Mouse (Mus musculus) kidney, embryonic 16.5 days (tissue): ENCODE data around the gene Pibf1. TPM values are rescaled to one million over a fixed set of nuclear protein-coding genes. Genes with fewer than 3 reads are reported as not detected.
A peak's percentile ranks its signal among the peaks of the same experiment; 100 is the strongest.

Experiments used
- ATAC-seq: fragments of 200-750 bp; cut with Nextera tagmentation; 2 replicates; pipeline ENCODE4 v1.8.0; 2017; ENCODE audit warnings: moderate TSS enrichment; ENCODE audit not compliant: low FRiP score, low TSS enrichment
- H3K27ac ChIP-seq: fragments of 300-500 bp; sonication (generic); 2 replicates; pipeline ENCODE4 v1.5.1; 2014; ENCODE audit warnings: low read length
- H3K27me3 ChIP-seq: fragments of 300-500 bp; sonication (generic); 2 replicates; pipeline ENCODE4 v1.6.1; 2014; ENCODE audit warnings: low read length, control low read depth, mixed read lengths; ENCODE audit not compliant: insufficient read depth
- H3K36me3 ChIP-seq: fragments of 300-500 bp; sonication (generic); 2 replicates; pipeline ENCODE4 v1.6.1; 2014; ENCODE audit warnings: low read length, control low read depth, mixed read lengths; ENCODE audit not compliant: insufficient read depth
- H3K4me1 ChIP-seq: fragments of 300-500 bp; sonication (generic); 2 replicates; pipeline ENCODE4 v1.6.1; 2014; ENCODE audit warnings: low read length, control low read depth, mixed read lengths; ENCODE audit not compliant: insufficient read depth
- H3K4me2 ChIP-seq: fragments of 300-500 bp; sonication (generic); replicated peaks from 2 replicates; pipeline ENCODE4 v1.6.1; 2014; ENCODE audit warnings: low read depth, low read length
- H3K4me3 ChIP-seq: fragments of 300-500 bp; sonication (generic); 2 replicates; pipeline ENCODE4 v1.5.1; 2014; ENCODE audit warnings: mild to moderate bottlenecking, low read length
- H3K9ac ChIP-seq: fragments of 300-500 bp; sonication (generic); replicated peaks from 2 replicates; pipeline ENCODE4 v1.6.1; 2014; ENCODE audit warnings: low read length
- H3K9me3 ChIP-seq: fragments of 300-500 bp; sonication (generic); 2 replicates; pipeline ENCODE4 v1.6.1; 2016; ENCODE audit warnings: low read length, control low read depth
- WGBS: fragments of 180-500 bp; shearing (Covaris S2); extraction: QIAGEN DNeasy Blood & Tissue Kit; methylation state at CpG from one replicate; pipeline ENCODE4 v1.1.7; 2014; 5-methylcytosine and 5-hydroxymethylcytosine counted together
- polyA plus RNA-seq: library from polyadenylated mRNA; unstranded; fragments of >200 nt; fragmentation: Nextera tagmentation; extraction: Ambion mirVana; gene quantifications from 2 replicates; pipeline ENCODE4 v1.2.1, GENCODE M21; 2015

Pibf1 gene
- polyA plus RNA-seq, 1 experiment from 2014 or later: 18.4 TPM

DNA sequence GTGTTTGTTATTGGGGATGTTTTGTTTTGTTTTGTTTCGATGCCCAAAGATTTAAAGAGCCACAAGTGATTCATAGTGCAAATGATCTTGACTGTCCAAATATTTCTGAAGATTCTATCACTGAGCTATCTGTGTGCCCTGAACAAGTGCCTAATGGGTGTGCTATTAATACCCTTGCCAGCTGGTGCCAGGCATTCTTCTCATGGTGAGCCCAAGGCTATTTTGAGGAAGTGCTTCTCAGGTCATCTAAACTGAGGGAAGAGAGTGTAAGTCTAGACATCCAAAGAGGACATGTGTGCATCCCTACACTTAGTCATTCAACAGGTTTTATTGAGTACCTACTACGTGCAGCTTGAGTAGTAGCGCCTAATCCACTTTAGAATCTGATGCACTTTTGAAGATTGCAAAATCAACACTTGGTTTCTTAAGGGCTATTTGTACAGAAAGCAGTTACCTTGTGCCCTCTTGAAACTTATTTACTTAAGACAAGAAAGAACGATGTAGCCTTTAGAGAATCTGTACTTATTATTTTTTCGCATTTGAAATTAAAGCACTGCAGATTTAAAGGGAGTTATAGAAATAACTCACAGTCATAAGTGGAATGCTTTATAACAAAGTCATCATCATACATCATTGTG is 91.0 kb downstream of the Pibf1 start:
- 0 out of 2 replicates have a peak, but pooled peaks cover 3% of the 10 kb centered on the region for H3K36me3 ChIP-seq
- H3K9ac ChIP-seq: no peak overlapping the region
- H3K9me3 ChIP-seq: no peaks in the 10 kb centered on the region
- no peak overlapping the region for H3K4me3 ChIP-seq
- no peaks in the 10 kb centered on the region for H3K4me1 ChIP-seq
- no peak overlapping the region for H3K27ac ChIP-seq
- 91% methylated on average over 5 of the region's 5 CpGs for WGBS
- no peaks in the 10 kb centered on the region for H3K27me3 ChIP-seq
- no peak overlapping the region for H3K4me2 ChIP-seq
- no peak for ATAC-seq

DNA sequence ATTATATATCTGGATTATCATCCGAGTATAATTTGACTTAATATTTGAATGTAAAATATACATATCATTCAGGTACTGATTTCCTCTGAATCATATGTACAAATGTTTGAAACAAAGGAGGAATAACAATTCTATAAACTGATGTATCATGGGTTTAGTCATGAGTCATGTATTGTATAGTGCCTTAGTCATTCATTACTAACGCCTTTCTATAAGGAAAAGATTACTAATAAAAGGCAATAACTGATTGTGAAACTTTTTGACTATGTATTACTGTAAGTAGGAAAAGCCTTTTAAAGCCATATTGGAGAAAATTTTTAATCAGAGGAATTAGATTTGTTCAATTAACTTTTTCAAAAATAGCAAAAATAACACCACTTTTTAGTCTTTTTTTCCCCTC is 106.6 kb downstream of the Pibf1 start:
- no peak overlapping the region for H3K27ac ChIP-seq
- ATAC-seq: no peak
- H3K9me3 ChIP-seq: no peaks in the 10 kb centered on the region
- no peak overlapping the region for H3K9ac ChIP-seq
- no peaks in the 10 kb centered on the region for H3K4me1 ChIP-seq
- WGBS: 96% methylated on average over 2 of the region's 2 CpGs
- H3K27me3 ChIP-seq: no peaks in the 10 kb centered on the region
- H3K4me2 ChIP-seq: no peak overlapping the region
- peaks cover 5% of the 10 kb centered on the region; the same call in 1 of the 2 replicates for H3K36me3 ChIP-seq
- no peak overlapping the region for H3K4me3 ChIP-seq

DNA sequence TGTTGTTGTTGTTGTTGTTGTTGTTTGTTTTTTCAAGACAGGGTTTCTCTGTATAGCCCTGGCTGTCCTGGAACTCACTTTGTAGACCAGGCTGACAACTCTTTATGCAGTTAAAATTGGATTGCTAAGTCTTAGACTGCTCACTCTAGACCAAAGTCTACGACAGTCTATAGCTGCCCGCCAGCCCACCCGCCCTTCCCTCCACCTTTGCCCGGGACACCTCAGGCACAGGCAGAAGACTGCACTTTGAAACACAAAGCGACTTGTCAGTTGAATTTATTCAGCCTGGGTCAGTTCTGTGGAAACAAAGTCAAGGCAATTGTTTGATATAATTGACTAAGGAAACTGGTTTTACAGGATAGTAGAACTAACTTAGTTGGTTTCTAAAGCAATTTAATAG is 107.4 kb downstream of the Pibf1 start:
- ATAC-seq: no peak
- no peak overlapping the region for H3K27ac ChIP-seq
- peaks cover 8% of the 10 kb centered on the region for H3K36me3 ChIP-seq
- no peak overlapping the region for H3K4me3 ChIP-seq
- no peaks in the 10 kb centered on the region for H3K9me3 ChIP-seq
- no peaks in the 10 kb centered on the region for H3K4me1 ChIP-seq
- H3K9ac ChIP-seq: no peak overlapping the region
- 93% methylated on average over 5 of the region's 5 CpGs for WGBS
- H3K4me2 ChIP-seq: no peak overlapping the region
- H3K27me3 ChIP-seq: no peaks in the 10 kb centered on the region

DNA sequence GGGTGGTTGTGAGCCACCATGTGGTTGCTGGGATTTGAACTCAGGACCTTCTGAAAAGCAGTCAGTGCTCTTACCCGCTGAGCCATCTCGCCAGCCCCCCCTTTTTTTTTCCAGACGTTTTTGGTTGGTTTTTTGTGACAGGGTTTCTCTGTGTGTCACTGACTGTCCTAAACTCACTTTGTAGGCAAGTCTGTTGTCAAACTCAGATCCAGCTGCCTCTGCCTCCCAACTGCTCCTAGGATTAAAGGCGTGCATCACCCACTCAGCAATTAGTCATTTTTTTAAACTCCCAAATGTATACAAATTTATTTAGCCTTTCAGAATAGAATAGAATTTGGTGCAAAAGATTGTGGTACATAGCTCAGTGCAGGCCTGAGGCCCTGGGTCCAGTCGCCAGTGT is 111.2 kb downstream of the Pibf1 start:
- Histone ChIP-seq H3K9me3 (no peaks in the 10 kb centered on the region), H3K9ac (no peak overlapping the region), H3K4me3 (no peak overlapping the region), H3K4me2 (no peak overlapping the region), H3K4me1 (no peaks in the 10 kb centered on the region), H3K36me3 (peaks cover 4% of the 10 kb centered on the region), H3K27ac (no peak overlapping the region), H3K27me3 (no peaks in the 10 kb centered on the region)
- ATAC-seq: no peak
- 75% methylated on average over 5 of the region's 5 CpGs for WGBS

DNA sequence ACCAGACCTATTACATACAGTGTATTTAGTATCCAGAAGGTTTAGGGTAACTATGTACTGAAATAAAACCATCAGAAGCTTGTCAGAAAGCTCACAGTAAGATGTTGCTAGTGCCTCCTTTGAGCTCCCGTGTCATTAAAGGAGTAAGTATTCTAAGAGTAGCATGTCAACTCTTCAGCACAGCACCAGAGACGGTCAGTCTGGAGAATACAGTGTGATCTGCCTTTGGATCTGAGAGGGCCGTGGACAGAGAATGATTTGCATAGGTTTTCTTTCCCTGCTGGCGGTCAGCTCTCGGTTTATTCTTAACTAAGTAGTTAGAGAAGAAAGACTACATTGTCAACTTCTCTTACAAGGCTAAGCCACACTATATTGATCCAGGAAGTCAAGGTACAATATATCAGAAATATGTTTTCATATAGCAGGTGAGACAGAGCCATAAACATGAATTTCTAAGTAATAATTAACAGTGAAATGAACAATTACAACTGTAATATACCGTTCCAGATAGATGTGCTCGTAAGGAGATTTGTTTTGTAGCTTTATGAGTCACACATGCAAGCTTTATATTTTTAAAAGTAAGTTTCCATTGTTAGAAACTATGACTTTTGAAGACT is 119.3 kb downstream of the Pibf1 start:
- no peaks in the 10 kb centered on the region for H3K27me3 ChIP-seq
- no peak for ATAC-seq
- H3K4me2 ChIP-seq: no peak overlapping the region
- no peak overlapping the region for H3K27ac ChIP-seq
- H3K36me3 ChIP-seq: peaks cover 6% of the 10 kb centered on the region; the same call in 1 of the 2 replicates
- H3K4me1 ChIP-seq: no peaks in the 10 kb centered on the region
- no peaks in the 10 kb centered on the region for H3K9me3 ChIP-seq
- H3K4me3 ChIP-seq: no peak overlapping the region
- no peak overlapping the region for H3K9ac ChIP-seq
- 72% methylated on average over 7 of the region's 7 CpGs for WGBS

DNA sequence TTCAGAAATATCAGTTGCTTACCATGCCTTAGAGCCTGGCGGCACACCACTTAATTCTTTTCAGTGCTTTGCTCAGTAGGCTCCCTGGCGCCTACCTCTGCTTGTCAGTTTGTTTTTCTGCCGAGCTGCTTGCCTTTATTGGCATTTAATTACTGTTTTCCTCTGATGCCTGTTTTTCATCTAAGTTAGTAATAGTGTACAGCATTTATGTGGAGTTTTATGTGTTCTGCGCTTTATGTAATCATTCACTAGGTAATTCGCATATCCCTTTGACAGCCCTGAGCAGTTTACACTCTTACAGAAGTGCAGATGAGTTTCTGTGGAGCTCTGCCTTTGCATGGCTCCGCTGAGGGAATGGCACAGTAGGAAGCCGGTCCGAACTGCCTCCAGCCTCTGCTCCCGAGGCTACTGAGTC is 120.5 kb downstream of the Pibf1 start:
- no peak overlapping the region for H3K27ac ChIP-seq
- no peaks in the 10 kb centered on the region for H3K9me3 ChIP-seq
- peak; percentile 69 for ATAC-seq
- no peak overlapping the region; the same call in 1 of the 2 replicates for H3K4me2 ChIP-seq
- no peaks in the 10 kb centered on the region for H3K4me1 ChIP-seq
- no peaks in the 10 kb centered on the region for H3K27me3 ChIP-seq
- no peak overlapping the region for H3K9ac ChIP-seq
- peaks cover 6% of the 10 kb centered on the region; the same call in 1 of the 2 replicates for H3K36me3 ChIP-seq
- 21% methylated on average over 9 of the region's 9 CpGs for whole genome bisulfite sequencing
- no peak overlapping the region for H3K4me3 ChIP-seq

DNA sequence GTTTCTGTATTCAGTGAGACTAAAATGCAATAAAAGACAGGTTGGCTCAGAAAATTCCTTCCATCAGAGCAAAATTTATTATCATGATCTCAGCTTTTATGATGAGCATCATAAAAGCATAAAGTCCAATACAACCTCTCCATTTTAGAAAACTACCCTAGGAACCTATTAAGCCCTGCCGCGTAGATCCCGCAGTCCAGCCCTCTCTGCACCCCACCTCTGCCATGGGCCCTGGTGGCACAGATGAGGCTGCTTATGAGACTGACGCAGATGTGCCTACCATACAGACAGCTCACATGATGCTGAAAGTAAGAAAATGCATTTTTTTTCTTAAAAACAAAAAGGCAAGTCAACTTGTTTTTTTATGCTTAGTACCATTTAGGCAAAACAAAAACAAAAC is 126.7 kb downstream of the Pibf1 start:
- WGBS: 98% methylated on average over 4 of the region's 4 CpGs
- peaks cover 7% of the 10 kb centered on the region; the same call in 1 of the 2 replicates for H3K36me3 ChIP-seq
- H3K9ac ChIP-seq: no peak overlapping the region
- H3K4me1 ChIP-seq: no peaks in the 10 kb centered on the region
- no peak overlapping the region for H3K4me2 ChIP-seq
- H3K4me3 ChIP-seq: no peak overlapping the region
- no peaks in the 10 kb centered on the region for H3K9me3 ChIP-seq
- no peak for ATAC-seq
- H3K27me3 ChIP-seq: no peaks in the 10 kb centered on the region
- no peak overlapping the region for H3K27ac ChIP-seq

DNA sequence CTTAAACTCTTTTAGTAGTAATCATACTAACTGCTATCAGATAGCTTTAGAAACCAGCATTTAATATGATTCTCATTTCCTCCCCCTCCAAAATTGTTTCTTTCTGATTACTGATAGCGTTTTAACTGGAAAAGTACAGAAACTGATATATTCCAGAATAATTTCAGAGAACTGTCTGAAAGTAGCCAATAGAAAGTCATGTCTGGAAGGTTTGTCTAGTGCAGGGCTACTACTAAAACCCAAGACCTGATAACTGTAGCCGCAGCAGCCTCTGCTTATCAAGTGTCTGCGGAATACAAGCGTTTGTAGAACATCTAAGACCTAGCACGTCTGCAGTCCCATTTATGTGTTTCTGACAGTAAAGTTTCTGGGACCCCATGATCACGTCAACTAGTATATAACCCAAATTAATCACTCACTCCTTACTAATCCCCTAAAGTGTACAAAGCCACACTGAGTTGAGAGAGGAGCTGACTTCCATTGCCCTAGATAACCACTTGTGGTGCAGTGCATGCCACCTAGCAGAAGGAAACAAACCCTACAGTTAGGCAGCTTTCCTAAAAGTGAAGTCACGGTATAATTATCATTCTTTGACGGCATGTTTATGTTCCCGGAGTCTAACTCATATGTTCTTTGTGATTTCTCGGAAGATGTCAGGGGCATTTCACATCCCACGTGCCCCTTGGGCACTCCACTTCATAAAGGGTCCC is 130.0 kb downstream of the Pibf1 start:
- Histone ChIP-seq H3K27me3 (no peaks in the 10 kb centered on the region), H3K9me3 (no peaks in the 10 kb centered on the region), H3K4me1 (no peaks in the 10 kb centered on the region), H3K4me3 (no peak overlapping the region), H3K36me3 (peaks cover 7% of the 10 kb centered on the region; the same call in 1 of the 2 replicates), H3K9ac (no peak overlapping the region), H3K27ac (no peak overlapping the region), H3K4me2 (no peak overlapping the region)
- 87% methylated on average over 11 of the region's 11 CpGs for WGBS
- ATAC-seq: no peak

DNA sequence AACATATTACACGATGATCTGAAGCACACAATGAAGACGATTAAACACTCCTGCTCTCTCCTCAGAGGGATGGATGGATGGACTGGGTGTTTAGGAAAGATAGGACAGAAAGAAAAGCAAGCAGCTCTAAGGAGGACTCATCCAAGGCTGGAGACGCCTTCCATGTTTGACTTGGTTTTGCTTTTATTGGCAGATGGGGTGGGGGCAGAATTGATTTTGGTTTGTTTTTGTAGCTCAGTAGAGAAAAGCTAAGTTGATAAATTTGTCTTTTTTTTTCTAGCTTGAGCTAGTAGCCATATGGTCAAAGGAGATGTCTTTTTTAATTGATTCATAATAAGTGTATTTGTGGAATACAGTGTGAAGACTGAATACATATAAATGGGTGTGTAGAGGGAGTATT is 133.8 kb downstream of the Pibf1 start:
- WGBS: 92% methylated on average over 3 of the region's 3 CpGs
- no peaks in the 10 kb centered on the region for H3K9me3 ChIP-seq

DNA sequence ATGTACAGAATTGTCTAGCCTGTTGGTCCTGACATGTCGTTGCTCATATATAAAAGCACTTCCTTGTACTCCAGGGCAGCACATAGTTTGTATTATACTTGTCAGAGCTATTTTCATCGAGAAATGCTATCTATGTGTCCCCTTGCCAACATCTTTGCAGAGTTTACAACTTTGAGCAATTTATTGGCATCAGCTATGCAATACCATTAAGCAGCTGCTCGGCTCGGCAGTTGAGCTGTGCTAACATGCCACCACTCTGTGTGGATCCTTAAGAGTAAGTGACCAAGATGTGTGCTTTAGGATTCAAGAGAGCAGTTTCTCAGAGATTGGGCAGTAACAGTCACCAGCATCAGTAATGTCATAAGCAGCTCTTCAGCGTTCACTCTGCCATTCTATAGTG is 137.9 kb downstream of the Pibf1 start:
- H3K36me3 ChIP-seq: peaks cover 15% of the 10 kb centered on the region; the same call in 1 of the 2 replicates
- H3K4me3 ChIP-seq: no peak overlapping the region
- WGBS: 68% methylated on average over 5 of the region's 5 CpGs
- no peak for ATAC-seq
- H3K4me1 ChIP-seq: no peaks in the 10 kb centered on the region
- H3K27ac ChIP-seq: no peak overlapping the region
- no peak overlapping the region for H3K9ac ChIP-seq
- H3K9me3 ChIP-seq: no peaks in the 10 kb centered on the region
- no peaks in the 10 kb centered on the region for H3K27me3 ChIP-seq
- no peak overlapping the region for H3K4me2 ChIP-seq

More for the DNA sequence above, 133.8 kb downstream of the Pibf1 start:
- Histone ChIP-seq H3K27me3 (no peaks in the 10 kb centered on the region), H3K36me3 (peaks cover 15% of the 10 kb centered on the region; the same call in 1 of the 2 replicates), H3K4me2 (no peak overlapping the region), H3K4me3 (no peak overlapping the region), H3K9ac (no peak overlapping the region), H3K4me1 (no peaks in the 10 kb centered on the region), H3K27ac (no peak overlapping the region)
- ATAC-seq: no peak
